Mouse (Mus musculus) liver, embryonic 14.5 days (tissue): ENCODE measurements around the gene Obscn.

ENCODE experiments used
- CTCF ChIP-seq: IDR thresholded peaks from 2 replicates; pipeline ENCODE4 v1.5.1; 2016; ENCODE audit warnings: antibody characterized with exemption, low read depth, control low read depth
- EP300 ChIP-seq: IDR thresholded peaks from 2 replicates; pipeline ENCODE4 v1.6.1; 2016; ENCODE audit warnings: antibody characterized with exemption, low read depth

- TF ChIP-seq CTCF (no peak), EP300 (no peak)
Observed at GRCm38 (mm10) chr11:59132065-59132464, 4.1 kb downstream of the Obscn start.
